Mouse (Mus musculus) thymus, adult 2 months (tissue): ENCODE measurements around the gene Irf9.

Experiments used
- CTCF ChIP-seq: fragments of 200-500 bp; IDR thresholded peaks from 2 replicates; pipeline ENCODE4 v1.5.1; 2012; ENCODE audit warnings: mild to moderate bottlenecking, control low read depth, low read length, moderate library complexity, borderline replicate concordance; ENCODE audit not compliant: control insufficient read depth, poor library complexity, insufficient read depth; ENCODE audit errors: extremely low read depth
- POLR2A ChIP-seq: fragments of 200-500 bp; IDR thresholded peaks from 2 replicates; pipeline ENCODE4 v1.6.1; 2012; ENCODE audit warnings: mild to moderate bottlenecking, low read length, control low read depth, moderate library complexity; ENCODE audit not compliant: control insufficient read depth, poor library complexity, insufficient read depth; ENCODE audit errors: extremely low read depth

GRCm38 (mm10) chr14:55578668-55579269 is 24.6 kb upstream of the Irf9 start:
- no peak for TF ChIP-seq POLR2A
- TF ChIP-seq CTCF: no peak; the same call in 1 of the 2 replicates
